Mouse (Mus musculus): Measurements from ENCODE around the gene Afmid. TPM values are rescaled to one million over a fixed set of nuclear protein-coding genes. Genes with fewer than 3 reads are reported as not detected.
A peak's percentile ranks its signal among the peaks of the same experiment; 100 is the strongest.

Afmid gene
- total and polyA plus RNA-seq, 3 experiments: 3.3 to 3.8 TPM; not detected in 1

DNA sequence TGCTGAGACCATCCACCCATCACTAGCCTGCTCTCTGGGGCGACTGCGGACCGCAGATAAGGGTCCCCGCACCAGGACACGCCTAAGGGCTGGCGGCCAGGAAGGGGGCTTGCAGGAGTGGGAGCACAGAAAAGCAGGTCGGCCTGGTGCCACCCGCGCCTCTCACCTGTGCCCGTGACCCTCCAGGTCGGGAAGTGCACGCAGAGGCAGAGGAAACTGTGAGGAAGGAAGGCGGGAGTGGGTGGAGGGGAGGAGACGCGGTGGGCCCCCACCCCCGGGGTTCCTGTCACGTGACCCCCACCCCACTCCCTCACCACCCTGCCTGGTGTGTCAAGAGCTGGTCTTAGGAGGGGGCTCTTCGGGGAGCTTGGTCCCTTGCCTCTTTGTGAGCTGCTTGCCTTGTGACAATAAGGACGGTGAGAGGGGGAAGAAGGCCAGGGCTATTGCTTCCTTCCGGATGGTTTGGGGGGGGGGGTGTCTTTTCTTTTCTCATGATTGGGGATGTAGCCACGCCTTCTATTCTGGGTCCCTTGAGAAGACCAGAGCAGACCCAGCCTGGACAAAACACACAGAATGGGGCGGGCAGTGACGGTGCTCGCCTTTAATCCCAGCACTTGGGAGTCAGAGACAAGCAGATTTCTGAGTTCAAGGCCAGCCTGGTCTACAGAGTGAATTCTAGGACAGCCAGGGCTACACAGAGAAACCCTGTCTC, 43.6 kb upstream of the Afmid start, which contains the start of the genes Tmc8 and Tmc6 (continued):
- TF ChIP-seq MYB (IDR thresholded peaks at IDR 0.05; ENCODE audit: low read depth, low read length): no peak
- peak; percentile 64 for TF ChIP-seq HCFC1 (IDR thresholded peaks at IDR 0.05; ENCODE audit: low read depth, low read length)
- TF ChIP-seq NELFE (IDR thresholded peaks at IDR 0.05; ENCODE audit: low read depth, low read length): peak; percentile 75
- peak; percentile 98 for TF ChIP-seq USF1 (IDR thresholded peaks at IDR 0.05; ENCODE audit: low read depth, low read length)
- peak; percentile 2; the same call in 1 of the 2 replicates for TF ChIP-seq ETS1 (IDR thresholded peaks at IDR 0.05; ENCODE audit: low read depth, low read length)
- TF ChIP-seq MEF2A (IDR thresholded peaks at IDR 0.05; ENCODE audit: extremely low read depth, insufficient replicate concordance, low read depth, low read length, poor library complexity, severe bottlenecking): no peak
- TF ChIP-seq BHLHE40 (IDR thresholded peaks at IDR 0.05; ENCODE audit: borderline replicate concordance, low read depth, low read length): peak; percentile 88
- no peak for TF ChIP-seq CHD2 (IDR thresholded peaks at IDR 0.05; ENCODE audit: low read length)
- TF ChIP-seq MAFK (IDR thresholded peaks at IDR 0.05; ENCODE audit: borderline replicate concordance, low read depth, low read length): no peak
- TF ChIP-seq EP300 (IDR thresholded peaks at IDR 0.05; ENCODE audit: low read depth in 1 of 2, low read length in 2 of 2): 0 out of 4 replicates have a peak, but pooled peaks of 1 of the 2 experiments have one; percentile 32
- TF ChIP-seq TBP (IDR thresholded peaks at IDR 0.05; ENCODE audit: low read depth, low read length): no peak
- TF ChIP-seq ZMIZ1 (IDR thresholded peaks at IDR 0.05; ENCODE audit: low read depth, low read length): 0 out of 2 replicates have a peak, but pooled peaks have one; percentile 32
- TF ChIP-seq UBTF (IDR thresholded peaks at IDR 0.05; ENCODE audit: borderline replicate concordance, insufficient read depth, low read depth, low read length): 0 out of 2 replicates have a peak, but pooled peaks have one; percentile 64
- peak; percentile 58 for TF ChIP-seq MXI1 (IDR thresholded peaks at IDR 0.05; ENCODE audit: low read depth, low read length)
- TF ChIP-seq NRF1 (IDR thresholded peaks at IDR 0.05; ENCODE audit: insufficient read depth, low read depth, low read length, poor library complexity, severe bottlenecking): no peak
- no peak for TF ChIP-seq RAD21 (IDR thresholded peaks at IDR 0.05; ENCODE audit: low read depth, low read length)
- TF ChIP-seq ELF1 (IDR thresholded peaks at IDR 0.05; ENCODE audit: low read depth, low read length): peak; percentile 57
- TF ChIP-seq POLR2AphosphoS2 (IDR thresholded peaks at IDR 0.05; ENCODE audit: low read length): peak; percentile 75; the same call in 1 of the 2 replicates
- TF ChIP-seq JUND (IDR thresholded peaks at IDR 0.05; ENCODE audit: low read depth, low read length): no peak
- TF ChIP-seq POLR2A (IDR thresholded peaks at IDR 0.05; ENCODE audit: control insufficient read depth in 1 of 2, insufficient read depth in 1 of 2, low read depth in 1 of 2, low read length in 2 of 2, poor library complexity in 1 of 2): peak; percentile 36 to 66; a peak in 1 of 4 replicates
- TF ChIP-seq CHD1 (IDR thresholded peaks at IDR 0.05; ENCODE audit: low read depth, low read length): no peak

DNA sequence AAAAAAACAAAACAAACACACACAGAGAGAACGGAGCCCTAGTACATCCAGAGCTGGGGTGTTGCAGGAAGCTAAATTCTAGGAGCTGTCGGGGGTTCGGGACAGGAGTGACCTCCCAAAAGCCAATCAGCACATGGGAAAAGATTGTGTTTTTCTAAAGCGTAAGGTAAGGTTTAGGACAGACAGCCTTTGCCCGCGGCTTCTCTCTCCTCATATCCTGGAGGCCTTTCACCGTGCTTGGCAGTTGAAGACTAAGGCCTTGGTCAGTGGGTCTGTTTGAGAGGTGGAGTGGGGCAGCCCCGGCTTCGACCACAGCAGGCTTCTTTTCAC, 43.1 kb upstream of the Afmid start:
- H3K4me1 ChIP-seq (ENCODE audit: control insufficient read depth in 1 of 2, insufficient read depth in 2 of 2, low read length in 2 of 2): peaks cover 3 to 13% of the 10 kb centered on the region in 2 experiments; a peak in 2 of 4 replicates
- H3K36me3 ChIP-seq (ENCODE audit: control insufficient read depth in 1 of 2, insufficient read depth in 2 of 2, low read length in 2 of 2): no peaks in the 10 kb centered on the region

More for the DNA sequence above, 43.1 kb upstream of the Afmid start:
- H3K79me2 ChIP-seq (ENCODE audit: control insufficient read depth, insufficient read depth, low read length, poor library complexity): peaks cover 33% of the 10 kb centered on the region
- no peaks in the 10 kb centered on the region for H3K27me3 ChIP-seq (ENCODE audit: control insufficient read depth in 1 of 2, insufficient read depth in 2 of 2, low read length in 2 of 2)
- no peaks in the 10 kb centered on the region for H3K9me3 ChIP-seq (replicated peaks; ENCODE audit: insufficient read depth, low read length)
- H3K4me3 ChIP-seq (ENCODE audit: control insufficient read depth in 1 of 2, insufficient read depth in 1 of 2, low read depth in 2 of 2, low read length in 2 of 2): peak overlapping the region; percentile 74 to 81
- H3K27ac ChIP-seq (ENCODE audit: control insufficient read depth, low read depth, low read length): peak overlapping the region; percentile 96
- peak; percentile 51 for DNase-seq (ENCODE audit: low read depth, low spot score)
- no peak for TF ChIP-seq KAT2A (conservative IDR thresholded peaks at IDR 0.05; ENCODE audit: low read depth, low read length)
- no peak for TF ChIP-seq GATA1 (IDR thresholded peaks at IDR 0.05; ENCODE audit: low read depth, low read length)
- TF ChIP-seq MAFK (IDR thresholded peaks at IDR 0.05; ENCODE audit: borderline replicate concordance, low read depth, low read length): no peak
- TF ChIP-seq NRF1 (IDR thresholded peaks at IDR 0.05; ENCODE audit: insufficient read depth, low read depth, low read length, poor library complexity, severe bottlenecking): no peak
- TF ChIP-seq MYC (IDR thresholded peaks at IDR 0.05; ENCODE audit: low read depth, low read length): no peak
- TF ChIP-seq MXI1 (IDR thresholded peaks at IDR 0.05; ENCODE audit: low read depth, low read length): peak; percentile 12
- TF ChIP-seq ELF1 (IDR thresholded peaks at IDR 0.05; ENCODE audit: low read depth, low read length): no peak
- TF ChIP-seq RAD21 (IDR thresholded peaks at IDR 0.05; ENCODE audit: low read depth, low read length): no peak
- peak overlapping the region; percentile 82 for H3K9ac ChIP-seq (ENCODE audit: control insufficient read depth, low read depth, low read length, poor library complexity, severe bottlenecking)
